Mouse (Mus musculus) cerebellum, adult 9-10 months (tissue): ENCODE measurements around the gene Rapgef1.
"Not testable (repeated sequence)": the region's sequence is repeated elsewhere in the genome, so short reads cannot be mapped to it uniquely, and the experiment has no call there.

Experiments used
- DNase-seq: peaks from one replicate; pipeline ENCODE4 v3.0.0; 2022

Rapgef1 gene

DNA sequence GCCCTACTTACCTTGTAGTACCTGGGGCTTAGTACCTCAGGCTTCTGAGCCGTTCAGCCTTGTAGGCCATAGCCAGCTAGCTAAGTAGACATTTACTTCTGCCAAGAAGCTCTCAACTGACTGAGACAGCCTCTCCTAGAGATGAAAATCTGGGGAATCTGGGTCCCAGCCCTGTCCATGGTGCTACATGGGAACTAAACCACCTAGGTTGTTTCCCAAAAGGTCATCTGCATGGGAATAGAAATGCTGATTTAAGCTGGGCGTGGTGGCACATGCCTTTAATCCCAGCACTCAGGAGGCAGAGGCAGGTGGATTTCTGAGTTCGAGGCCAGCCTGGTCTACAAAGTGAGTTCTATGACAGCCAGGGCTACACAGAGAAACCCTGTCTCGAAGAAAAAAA is 88.7 kb downstream of the Rapgef1 start:
- not testable (repeated sequence) for DNase-seq

DNA sequence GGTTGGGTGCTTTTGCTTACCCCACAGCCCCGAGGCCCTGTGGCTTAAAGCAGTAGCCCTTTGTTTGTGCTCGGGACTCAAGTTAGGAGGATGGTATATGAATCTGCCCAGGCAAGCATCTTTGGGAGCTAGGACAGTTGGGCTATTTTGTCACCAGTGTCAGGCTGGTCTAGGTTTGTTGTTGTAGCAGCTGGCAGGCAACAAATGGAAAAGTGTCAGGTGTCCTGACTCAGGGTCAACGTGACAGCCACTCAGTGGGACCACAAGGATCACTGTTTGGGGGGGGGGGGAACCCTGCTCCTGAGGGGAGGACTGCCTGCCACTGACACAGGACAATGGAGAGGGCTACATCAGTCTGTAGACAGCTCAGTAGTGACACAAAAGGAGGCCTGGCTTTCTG is 91.5 kb downstream of the Rapgef1 start:
- DNase-seq, result no peak

DNA sequence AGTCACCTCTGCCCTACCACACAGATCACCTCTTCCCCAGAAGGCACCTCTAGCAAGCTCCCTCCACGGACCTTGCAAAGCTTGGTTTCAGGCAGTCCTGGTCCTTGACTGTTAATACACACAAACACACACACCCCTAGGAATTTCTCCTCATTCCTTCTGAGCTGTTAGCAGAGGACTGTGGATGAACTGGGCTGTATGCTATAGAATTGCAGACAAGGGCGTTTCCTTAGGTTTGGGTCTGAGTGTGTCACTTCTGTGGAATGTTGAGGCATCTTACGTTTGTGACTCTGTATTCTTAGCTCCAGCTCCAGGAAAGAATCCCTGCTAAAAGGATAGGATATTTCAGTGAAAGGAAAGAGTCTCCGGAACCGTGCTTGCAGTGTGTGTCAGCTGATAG is 92.4 kb downstream of the Rapgef1 start:
- no peak for DNase-seq

DNA sequence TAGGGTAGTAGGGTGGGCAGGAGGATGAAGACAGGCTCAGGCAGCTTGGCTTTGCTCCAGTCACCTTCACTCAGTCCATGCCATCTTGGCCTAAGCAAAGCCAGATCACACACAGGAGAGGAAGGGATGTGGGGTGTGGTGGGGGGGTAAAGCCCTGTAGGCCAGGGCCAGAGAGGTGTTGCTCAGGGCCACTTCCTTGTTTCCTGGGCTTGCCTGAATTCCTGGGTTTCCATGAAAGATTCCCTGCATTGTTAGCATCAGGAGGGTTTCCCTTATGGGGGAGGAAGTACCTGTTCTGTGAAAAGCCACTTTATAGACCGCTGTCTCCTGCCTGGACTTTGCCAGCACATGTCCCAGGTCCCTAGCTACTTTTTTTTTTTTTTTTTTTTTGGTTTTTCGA is 94.0 kb downstream of the Rapgef1 start:
- no peak for DNase-seq

DNA sequence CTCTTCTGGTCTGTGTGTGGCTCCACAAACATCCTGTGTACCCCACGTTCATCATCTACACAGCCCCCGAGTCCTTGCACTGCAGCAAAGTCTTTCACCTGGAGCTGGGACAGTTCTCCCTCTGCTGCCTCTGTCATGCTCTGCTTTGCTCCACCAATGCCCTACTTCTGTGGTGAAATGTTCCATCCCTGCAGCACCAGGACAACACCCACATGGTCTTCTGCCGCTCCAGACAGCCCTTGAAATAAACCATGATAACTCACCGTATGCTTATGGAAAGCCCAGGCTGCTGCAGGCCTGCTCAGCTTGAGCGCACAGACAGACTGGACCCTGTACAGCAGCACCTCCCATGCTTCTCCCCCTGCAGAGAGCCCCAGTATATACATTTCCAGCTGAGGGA is 94.6 kb downstream of the Rapgef1 start:
- DNase-seq, result no peak

DNA sequence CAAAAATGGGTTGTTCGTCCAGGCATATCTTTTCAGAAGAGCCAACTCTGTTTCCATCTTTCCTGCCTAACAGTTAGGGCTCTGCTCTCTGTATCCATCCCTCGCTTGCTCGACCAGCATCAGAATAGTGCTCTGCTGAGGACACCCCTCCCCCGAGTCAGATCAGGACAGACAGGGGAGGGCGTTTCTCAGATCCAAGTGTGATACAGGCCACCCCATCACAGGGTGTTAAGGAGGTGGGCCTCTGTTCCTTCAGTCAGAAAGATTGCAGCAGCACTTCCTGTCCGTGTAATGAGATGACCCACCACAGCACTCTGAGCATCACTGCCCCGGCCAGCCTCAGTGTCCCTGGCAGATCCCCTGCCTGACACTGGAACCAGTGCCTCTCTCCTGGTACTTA is 96.6 kb downstream of the Rapgef1 start:
- DNase-seq, result no peak

DNA sequence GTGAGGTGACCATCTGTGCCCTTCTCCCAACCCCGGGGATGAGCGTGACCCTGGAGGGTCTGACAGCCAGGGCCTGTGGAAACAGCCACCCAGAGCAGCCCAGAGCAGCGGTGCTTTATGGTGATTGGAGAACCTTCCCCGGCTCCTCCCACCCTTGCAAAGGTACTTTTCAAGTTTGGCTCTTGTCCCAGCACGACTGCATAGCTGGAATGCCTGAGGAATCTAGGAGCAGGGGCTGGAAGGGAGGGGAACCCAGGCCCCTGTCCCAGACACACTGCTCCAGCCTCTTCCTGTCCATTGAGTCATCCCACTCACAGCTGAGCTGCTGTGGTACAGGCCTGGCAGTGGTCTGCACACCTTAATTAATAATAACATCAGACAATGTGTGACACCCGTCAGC is 97.2 kb downstream of the Rapgef1 start:
- DNase-seq, result no peak

DNA sequence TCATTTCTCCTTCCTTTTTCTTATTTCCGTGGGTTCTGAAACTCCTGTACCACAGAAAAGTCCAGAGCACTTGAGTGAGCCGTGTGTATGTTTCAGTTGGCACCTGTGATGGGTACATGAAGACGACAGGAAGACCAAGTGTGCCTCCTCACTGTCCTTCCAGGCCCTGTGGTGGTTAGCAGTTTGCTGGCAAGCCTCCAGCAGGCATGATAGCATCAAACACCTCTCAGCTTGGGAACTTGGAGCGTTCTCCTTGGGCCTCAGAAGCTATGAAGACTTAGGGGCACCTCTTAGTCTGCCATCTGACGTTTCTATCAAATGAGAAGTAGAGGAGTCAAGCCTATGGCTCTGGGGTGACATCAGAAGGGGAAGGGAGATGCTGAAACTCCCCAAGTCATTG is 99.1 kb downstream of the Rapgef1 start:
- no peak for DNase-seq

DNA sequence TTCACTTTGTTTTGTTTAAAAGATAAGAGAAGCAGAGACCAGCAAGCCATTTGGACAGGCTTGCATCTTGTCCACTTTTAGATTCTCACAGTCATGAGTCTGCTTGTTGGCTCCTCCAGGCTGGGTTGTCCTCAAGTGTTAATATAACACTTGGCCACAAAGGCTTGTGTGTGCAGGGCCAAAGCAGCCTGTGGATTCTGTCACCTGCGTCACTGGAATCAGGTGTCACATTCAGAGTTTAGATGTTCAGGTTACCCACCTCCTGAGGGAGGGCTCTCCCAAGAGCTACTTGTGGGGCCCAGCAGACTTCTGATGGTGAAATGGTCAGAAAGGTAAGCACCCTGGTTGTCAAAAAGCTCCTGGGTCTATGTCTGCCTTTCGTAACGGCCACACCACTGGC is 103.6 kb downstream of the Rapgef1 start:
- no peak for DNase-seq

DNA sequence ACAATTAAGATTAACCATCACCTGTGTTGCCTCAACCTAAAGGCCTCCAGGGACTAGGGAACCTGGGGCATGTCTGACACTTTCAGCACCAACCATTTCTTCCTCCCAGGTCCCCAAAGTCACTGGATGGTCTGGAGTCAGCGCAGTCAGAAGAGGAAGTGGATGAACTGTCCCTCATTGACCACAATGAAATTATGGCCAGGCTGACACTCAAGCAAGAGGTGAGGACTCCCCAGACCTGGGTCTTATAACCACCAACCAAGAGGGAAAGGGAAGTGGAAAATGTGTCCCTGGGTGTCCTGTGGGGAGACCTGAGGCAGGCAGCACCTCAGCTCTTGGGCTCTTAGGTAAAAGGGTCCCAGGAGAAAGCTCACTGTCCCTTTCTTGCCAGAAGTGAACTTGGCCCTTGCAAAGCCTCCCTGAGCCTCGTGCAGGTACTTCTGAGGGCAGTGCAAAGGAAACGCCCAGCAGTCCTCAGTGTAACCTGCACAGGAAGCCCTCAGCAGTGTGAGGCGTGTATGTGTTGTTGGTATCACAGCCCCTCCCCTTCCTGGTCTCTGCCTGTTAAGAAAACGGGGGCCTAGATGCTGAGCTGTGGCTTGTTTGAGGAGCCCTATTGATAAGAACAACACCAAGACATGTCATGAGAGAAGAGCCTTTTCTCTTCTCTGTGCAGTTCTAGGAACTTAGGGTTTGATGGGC is 105.3 kb downstream of the Rapgef1 start:
- DNase-seq, result no peak

DNA sequence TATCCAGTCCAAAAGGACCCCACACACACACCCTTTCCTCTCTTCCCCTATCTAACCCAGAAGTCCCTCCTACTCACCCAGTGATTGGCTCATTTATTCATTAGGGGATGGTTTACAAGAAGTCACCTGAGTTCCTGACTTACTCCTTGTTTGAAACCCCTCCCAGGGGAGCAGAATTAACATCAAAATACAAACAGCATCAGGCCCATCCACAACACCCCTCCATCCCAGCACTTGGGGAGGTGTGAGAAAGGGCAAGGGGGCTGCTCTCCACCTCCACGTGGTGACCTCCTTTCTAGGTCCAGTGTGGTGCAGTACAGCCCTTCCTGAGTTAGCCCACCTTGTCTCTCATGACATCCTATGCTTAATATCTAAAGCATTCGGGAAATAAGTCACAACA is 110.0 kb downstream of the Rapgef1 start:
- DNase-seq, result no peak

DNA sequence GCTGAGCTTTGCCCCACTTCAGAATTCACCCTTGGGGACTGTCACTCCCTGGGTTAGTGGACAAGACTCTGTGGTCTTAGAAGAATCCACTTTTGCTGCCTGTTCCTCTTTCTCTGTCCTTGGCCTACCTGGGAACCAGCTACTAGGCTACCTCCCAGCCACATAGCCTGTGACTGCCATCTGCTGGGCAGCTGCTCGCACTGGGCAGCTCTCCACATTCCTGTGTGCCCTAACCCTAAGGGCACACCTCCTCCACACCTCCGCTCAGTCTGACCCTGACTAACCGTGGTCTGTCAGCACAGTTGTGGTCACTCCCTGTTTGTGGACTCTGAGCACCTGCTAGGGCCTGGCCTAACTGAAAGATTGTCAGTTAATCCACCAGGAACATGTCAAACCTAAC is 112.0 kb downstream of the Rapgef1 start:
- peak; percentile 65 for DNase-seq

DNA sequence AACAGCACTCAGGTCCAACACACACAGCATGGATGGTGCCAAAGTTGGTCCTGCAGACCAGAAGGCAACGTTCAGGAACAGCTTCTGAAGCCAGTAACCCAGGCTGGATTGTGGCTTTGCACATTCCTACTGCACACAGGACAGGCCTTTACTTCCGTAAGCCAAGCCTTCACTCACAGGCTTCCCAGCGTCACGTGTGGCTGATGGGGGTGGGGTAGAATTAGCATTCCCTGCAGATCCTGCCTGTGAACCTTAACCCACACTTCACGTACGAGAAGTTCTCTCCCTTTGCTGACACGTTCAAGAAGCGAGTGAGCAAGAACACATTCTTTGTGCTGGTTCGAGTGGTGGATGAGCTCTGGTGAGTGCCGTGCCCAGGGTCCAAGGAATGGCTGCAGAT is 113.0 kb downstream of the Rapgef1 start:
- no peak for DNase-seq

DNA sequence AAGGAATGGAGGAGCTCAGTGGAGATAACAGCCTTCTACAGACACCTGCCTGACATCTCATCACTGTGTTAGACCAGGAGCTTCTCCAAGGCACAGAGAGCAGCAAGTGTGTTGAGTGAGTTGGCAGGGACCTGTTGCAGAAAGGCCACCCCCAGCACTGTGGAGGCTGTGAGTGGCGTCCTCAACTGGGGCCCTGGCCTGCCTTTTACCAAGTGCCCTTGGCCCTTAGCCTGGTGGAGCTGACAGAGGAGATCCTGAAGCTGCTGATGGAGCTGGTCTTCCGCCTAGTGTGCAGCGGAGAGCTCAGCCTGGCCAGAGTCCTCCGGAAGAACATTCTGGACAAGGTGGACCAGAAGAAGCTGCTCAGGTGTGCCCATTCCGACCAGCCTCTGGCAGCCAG is 113.8 kb downstream of the Rapgef1 start:
- no peak for DNase-seq

DNA sequence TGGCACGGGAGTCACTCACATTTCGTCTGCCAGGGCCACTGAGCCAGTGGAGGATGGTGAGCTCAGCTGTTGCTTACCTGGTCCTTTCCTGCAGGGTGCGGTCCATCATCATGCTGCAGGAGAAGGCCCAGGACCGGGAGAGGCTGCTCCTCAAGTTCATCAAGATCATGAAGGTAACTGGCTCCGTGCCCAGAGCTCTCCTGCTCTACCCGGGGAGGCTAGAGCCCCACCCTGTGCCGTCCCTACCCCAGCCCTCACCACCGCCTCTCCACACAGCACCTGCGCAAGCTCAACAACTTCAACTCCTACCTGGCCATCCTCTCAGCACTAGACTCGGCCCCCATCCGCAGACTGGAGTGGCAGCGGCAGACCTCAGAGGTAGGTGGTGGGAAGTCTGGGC is 116.2 kb downstream of the Rapgef1 start:
- no peak for DNase-seq

DNA sequence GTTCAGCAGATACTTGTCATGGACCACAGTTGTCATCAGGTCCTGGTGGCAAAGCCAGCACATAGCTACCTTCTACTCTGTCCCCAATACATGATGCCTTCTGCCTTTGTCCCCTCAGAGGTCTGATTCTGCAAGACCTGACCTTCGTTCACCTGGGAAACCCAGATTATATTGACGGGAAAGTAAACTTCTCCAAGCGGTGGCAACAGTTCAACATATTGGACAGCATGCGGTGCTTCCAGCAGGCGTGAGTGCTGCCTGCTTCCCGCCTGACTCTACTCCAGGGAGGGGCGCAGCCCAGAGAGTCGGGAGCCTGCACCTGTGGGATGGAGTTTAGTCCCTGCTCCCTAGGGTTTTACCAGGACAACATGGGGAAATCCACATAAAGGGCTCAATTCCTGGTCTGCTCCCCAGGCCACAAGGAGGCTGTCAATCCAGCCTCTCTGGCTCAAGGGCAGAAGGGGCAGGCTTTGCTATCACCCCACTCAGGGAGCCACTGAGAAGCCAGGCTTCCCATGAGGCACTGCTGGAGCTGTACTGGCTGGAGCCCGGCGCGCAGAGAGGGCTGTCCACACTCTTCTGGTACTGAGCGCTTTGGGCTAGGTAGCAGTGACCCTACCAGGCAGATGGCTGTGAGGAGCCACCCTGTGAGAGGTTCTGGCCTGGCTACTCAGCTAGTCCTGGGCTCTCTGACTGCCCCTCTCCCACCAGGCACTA is 117.8 kb downstream of the Rapgef1 start:
- no peak for DNase-seq

DNA sequence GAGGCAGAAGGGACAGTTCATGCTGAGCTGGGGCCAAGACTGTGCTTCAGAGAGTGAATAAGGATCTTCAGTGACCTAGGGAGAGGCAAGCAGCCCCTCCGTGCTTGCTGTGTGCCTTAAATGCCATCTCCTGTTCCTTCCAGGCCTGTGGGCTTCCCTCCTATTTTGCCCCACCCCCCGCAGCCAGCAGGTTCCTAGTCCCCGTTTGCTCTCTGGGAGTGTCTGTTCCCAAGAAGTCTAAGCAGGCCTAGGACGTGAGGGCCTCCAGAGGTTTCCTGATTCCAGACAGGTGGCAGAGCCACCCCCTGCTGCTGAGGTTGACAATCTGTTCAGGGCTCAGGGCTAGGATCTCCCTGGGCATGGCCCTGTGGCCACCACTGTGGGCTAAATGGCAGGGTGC is 119.3 kb downstream of the Rapgef1 start:
- DNase-seq, result no peak

DNA sequence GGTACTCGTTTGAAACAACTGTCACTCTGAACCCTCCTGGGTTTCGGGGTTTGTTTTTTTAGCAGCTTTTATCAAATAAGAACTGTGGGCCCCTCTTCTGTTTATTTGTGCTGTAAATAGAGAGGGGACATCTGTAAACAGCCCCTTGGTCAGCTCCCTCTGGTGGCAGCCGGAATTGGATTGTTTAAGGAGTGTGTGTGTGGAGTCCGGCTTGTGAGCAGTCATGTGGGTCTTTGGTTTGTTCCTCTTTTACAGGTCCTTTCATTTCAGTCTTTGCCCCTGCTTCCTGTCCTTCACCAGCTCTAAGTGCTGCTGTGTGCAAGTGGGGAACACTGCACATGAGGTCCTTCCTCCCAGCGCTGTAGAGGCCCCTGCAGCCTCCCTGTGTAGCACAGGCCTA is 119.8 kb downstream of the Rapgef1 start:
- no peak for DNase-seq

DNA sequence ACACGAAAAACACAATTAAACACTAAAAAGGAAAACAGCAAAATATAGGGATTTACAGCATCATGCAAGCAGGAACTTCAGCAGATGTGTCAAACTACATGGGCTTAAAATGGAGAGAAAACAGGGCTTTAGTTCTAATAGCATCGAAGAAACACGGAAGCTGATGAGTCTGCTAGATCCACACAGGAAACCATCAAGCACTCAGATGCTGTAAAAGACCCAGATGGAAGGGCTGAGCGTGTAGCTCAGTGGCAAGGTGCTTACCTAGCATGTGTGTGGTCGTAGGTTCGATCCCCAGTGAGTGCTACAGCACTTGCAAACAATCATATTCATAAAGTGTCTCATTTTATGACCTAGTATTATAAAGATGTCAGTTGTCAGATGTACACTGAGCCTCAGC is 121.7 kb downstream of the Rapgef1 start:
- no peak for DNase-seq

DNA sequence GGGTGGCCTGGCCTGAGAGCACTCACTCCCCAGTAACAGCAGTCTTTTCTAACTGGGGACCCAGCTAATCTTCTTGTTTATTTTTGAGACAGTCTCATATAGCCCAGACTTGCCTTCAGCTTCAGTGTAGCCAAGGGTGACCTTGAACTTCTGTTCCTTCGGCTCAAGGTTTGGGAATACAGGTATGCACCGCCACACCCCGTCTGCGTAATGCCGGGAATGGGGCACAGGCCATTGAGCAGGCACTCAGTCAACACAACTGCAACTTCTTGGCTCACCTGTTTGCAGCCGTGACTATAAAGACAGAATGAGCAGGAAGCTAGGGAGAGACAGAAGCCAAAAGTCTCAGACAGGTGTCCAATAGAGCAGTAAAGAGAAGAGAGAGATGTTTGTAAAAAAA is 124.7 kb downstream of the Rapgef1 start:
- no peak for DNase-seq

DNA sequence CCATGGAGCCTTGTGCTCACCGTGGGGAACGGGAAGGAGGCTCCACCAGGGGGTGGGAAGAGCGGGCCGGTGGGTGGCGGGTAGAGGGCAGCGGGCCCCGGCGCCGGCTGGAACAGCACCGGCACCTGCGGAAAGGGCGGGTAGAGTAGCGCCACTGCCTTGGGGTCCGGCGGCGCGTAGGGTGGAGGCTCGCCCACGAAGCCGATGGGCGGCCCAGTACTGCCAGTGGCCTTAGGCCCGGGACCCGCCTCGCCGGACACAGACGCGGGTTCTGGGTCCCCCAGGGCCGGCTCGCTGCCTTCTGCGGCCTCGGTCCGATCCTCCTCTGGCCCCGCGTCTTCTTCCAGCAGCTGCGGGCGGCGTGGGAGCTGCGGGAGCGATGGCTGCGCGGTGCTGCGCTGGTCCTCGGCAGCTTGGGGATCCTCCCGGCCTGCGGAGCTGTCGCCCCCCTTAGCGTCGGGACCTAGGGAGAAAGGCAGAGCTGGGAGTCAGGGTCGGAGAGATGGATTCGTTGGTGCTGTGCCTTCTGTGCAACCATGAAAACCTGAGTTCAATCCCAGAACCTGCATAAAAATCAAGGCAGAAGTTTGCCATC is 127.8 kb downstream of the Rapgef1 start:
- DNase-seq, result no peak

DNA sequence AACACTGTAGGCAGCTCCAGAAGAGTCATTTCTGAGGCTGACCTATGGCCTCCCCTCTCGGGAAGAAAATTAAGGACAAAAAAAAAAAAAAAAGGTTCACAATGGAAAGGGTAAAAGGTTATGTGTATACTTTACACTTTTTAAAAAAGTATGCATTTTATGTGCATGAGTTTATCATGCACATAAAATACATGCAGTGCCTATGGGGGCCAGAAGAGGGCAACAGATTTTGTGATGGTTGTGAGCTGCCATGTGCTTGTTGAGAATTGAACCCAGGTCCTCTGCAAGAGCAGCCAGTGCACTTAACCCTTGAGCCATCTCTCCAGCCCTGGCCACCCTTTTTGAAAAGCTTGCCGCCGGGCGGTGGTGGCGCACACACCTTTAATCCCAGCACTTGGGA is 128.3 kb downstream of the Rapgef1 start:
- DNase-seq, result peak; percentile 40

DNA sequence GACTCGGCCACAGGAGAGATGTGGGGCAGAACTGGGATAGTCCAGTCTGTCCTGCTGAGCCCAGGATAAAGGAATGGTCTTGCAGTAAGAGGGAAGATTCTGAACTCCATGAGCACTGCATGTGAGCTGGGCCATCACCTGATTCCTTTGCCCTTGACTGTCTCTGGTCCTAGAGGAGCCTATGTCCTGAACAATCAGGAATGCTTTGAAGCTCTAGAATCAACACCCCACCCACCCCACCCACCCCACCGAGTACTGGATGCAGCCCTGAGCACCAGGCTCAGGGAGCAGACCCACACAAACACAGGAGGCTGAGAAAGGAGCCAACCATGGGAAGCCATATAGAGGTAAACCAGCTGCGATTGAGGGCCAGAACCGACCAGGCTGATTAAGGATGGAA is 129.0 kb downstream of the Rapgef1 start:
- no peak for DNase-seq

DNA sequence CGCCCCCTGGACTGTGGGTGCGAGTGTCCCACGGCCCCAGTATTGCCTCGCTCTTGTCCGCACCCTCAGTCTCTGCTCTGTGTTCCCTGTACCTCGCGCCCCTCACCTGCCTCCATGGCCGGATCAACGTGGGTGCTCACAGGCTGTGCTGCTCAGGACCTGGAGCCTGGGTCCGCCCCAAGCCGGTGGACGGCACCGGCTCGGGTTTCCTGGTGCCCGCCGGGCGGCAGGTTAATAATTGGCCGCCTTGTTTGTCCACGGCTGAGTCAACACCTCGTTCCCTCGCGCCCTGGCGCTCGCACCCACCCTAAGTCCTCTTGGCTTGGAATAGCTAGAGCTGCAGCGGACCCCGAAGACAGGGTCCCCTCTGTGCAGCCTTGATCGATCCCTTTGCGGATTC is 132.0 kb downstream of the Rapgef1 start, which contains the start of gene Gm13420:
TSS of gene Gm13420 (minus strand) at position 189 of the 400 bp plus-strand sequence.
- DNase-seq, result no peak
